Mouse (Mus musculus) G1E-ER4 (cell line): Measurements from ENCODE around the gene Scamp4. TPM values are rescaled to one million over a fixed set of nuclear protein-coding genes. Genes with fewer than 3 reads are reported as not detected.

Source experiments
- GATA1 ChIP-seq: IDR thresholded peaks from one replicate; pipeline ENCODE4 v1.8.0; 2012; ENCODE audit warnings: low read length, inconsistent platforms
- polyA plus RNA-seq: library from polyadenylated mRNA; stranded (reverse); fragments of >175 nt; gene quantifications from 2 replicates; pipeline ENCODE4 v1.2.3, GENCODE M21; 2012

The Scamp4 gene
- polyA plus RNA-seq, 1 experiment: 68.3 TPM

DNA sequence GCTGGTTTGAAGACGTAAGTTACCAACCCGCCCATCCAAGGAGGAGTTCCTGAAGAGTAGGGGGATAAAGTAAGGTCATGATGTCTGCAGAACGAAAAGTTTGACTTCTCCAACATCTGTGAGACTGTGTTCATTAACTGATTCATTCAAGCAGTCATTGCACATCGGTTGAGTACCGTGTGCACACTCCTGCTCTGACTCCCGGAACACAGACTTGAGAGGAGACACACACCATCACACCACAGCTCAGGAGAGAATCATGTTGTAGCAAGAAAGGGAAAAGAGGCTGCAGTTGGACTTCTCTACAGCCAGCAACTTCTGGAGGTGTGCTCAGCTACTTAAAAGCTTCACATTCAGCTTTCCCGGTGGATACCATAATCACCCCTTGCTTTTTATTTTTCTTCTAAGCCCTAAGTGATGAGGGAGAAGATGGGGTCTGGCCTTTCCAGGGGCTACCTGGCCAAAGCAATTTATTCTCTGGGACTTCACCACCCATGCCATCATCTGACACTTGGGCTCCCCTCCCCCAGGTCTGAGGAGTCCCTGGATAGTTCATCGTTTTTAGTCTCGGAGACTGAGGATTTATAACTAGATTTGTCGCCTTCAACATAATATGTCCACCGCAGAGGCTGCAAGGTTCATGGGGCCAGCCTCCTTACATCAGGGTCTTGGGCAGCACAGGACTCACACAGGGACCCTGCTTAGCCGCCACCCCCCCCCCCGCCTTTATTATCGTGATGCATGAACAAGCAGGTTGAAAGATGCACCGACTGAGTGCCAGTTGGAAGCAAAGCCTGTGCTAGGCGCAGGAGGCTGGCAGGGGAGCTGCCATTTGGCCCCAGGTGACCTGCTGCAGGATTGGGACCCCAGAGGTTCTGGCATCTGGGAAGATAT is 18.4 kb downstream of the Scamp4 start:
- TF ChIP-seq GATA1: no peak

DNA sequence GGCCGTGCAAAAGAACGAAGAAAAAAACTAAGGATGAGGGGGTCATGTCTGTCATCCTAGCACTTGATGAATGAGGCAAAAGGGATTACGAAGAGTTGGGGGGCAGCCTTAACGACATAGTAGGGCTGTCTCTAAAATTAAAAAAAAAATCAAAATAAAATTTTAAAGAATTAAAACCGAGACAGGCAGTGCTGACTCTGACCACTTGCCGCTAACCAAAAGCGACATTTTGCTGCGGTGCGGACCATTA is 18.9 kb downstream of the Scamp4 start:
- no peak for TF ChIP-seq GATA1

DNA sequence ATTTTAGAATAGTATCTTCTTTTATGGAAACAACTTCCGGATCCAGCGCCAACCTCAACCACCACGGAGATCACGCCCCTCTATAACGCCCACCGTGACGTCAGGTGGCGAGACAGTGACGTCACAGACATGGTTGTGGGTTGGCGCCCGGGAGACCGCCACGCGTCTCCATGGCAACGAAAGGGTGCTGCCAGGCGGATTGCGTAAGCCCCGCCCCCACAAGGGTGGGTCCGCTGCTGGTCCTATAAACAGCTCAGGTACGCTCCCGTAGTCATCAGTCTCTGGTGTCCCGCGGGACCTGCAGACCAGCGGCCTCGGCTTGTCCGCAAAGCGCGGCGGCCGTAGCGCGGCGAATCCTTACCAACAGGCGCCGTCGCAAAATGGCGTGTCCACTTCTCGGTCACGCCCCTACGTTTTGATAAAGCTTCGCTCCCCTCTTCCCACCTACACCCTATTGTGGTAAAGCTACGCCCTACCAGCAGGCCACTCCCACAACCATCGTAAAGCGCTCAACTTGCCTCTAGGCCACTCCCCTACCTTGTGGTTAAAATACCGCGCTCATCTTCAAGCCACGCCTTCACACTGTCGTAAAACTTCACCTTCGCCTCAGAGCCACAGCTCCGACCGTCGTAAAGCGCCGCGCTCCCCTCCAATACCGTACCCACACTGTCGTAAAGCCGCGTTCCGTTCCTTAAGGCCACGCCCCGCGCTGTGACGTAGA is 19.4 kb downstream of the Scamp4 start:
- TF ChIP-seq GATA1: no peak

DNA sequence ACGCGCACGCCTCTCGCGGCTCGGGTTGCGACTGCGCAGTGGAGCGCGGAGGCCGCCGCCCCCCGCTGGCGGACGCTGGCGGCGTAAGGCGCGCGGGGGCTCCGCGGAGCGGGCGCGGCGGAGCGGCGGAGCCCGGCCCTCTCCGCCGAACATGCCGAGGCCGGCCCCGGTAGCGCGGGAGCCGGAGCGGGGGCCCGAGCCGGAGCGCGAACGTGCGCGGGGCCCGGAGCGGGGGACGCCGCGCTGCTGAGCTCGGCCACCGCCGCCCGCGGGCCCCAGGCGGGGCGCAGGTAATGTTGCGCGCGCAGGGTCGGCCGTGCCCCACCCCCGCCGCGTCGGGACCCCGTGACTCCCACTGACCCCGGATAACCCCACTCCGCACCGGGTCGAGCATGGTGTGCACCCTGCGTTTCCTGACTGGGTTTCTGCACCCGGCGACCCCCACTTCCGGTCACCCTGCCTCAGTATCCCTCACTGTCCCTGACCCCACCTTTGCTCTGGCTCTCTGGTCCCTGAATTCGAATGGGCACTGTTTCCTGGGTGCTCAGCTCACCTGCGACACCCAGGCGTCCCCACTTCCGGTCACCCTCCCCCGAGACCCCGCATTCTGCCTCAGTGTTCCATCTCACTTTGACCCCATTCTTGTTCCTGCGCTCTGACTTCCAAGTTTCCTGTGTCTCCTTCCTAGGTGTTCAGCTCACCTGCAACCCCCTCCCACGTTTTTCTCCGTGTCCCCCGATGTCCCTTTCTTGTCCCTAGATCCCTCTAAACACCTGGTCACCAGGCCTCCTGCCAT is 20.2 kb downstream of the Scamp4 start, which contains the start of gene Csnk1g2:
Gene Csnk1g2, plus strand, starts transcription at position 178 of the 796 bp plus-strand sequence.
- no peak for TF ChIP-seq GATA1

DNA sequence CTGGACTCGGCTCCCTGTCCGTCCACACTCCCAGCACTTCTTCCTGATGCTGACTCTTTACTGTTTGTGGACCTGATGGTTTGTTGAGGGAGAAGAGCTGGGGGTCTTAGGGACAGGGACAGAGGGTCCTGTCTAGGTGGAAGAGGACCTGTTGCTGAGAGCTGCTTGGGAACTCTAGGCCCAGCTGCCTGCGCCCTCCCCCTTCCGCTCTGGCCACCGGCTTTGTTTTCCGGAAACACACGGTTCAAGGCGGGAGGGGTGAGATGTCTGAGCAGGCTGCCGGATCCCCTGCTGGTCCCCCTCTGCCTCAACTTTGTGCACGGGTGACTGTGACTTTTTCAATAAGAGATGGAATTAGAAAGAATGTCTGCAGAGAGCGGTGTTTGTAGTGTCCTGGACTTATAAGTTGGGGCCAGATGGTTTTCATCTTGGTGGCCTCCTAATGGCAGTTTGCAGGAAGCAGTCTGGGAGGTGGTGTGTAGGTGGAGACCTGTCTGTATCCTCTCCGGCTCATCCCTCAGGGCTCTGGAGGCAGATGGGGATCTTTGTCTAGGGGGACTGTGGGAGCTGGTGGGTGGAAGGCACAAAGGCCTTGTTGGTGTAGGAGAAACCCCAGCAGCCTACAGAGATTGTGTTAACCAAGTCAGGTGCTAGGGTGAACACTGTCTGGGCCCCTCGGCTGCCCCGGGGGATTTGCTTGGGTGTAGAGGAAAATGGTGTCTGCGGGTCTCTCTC is 21.0 kb downstream of the Scamp4 start:
- no peak for TF ChIP-seq GATA1

DNA sequence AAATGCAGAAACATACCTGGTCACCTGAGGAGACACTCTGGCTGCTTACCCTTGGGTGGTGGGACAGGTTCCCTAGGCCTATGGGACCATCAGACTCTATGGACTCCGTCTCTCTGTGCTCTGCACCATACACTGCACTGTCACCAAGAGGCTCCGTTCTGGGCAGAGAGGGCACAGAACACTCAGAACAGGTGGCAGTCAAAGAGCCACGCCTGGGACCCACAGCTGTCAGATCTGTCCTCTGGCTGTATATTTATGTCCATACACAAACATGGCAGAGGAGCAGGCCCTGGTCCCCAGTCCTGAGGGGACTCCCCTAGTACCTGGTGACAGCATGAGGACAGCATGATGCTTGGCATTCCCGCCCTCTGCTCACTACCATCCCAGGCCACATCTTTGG is 23.1 kb downstream of the Scamp4 start:
- no peak for TF ChIP-seq GATA1

DNA sequence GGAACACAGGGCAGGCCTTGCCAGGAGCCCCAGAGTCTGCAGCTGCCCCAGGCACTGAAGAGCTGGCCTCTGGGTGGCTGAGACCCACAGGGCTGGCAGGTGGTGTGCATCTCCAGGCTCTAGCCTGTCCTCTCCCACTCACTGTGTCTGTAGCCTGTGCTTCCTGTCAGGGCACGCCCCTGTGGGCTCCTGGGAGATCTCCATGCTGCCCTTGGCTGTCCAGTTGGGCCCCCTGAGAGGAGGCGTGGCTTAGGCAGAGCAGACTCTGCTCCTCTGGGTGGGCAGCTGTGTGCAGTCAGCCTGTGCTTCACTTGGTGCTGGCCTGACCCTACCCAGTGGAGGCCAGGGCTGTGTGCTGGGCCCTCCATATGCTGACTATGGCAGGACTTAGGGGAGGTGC is 25.0 kb downstream of the Scamp4 start:
- TF ChIP-seq GATA1: no peak

DNA sequence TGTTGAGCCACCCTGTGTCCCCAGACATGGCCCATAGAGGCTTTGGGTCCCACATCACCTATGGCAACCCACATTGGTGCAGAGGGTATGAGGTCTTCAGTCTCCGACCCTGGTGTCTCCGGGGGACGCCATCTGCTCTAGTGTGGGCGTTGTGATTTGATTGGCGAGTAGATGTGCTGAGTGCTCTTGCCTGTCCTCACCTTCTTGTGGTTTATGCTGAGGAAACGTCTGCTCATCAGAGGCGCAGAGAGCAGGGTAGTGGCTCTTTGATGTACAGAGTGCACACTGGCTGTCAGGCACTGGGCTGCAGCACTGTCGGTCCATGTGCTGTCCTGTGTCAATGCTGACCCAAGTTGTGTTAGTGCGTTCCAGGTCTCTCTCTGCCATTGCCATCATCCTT is 26.3 kb downstream of the Scamp4 start:
- TF ChIP-seq GATA1: no peak

DNA sequence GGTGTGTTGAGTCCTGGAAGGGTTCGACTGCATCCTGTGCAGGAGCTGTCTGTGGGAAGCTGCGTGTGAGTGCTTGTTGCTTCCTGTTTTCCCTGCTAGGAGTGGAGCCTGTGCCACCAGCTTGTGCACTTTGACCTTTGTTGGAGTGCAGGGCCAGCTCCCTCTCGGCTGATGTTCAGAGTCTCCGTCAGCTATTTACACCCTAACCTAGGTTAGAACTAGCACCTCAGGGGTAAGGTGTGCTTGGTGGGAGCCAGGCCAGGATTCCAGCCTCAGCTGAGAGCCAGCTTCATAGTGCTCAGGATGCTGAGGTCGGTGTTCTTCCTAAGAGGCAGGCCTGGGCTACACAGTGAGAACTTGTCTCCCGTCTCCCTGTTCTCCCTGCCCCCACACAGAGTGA is 32.7 kb downstream of the Scamp4 start:
- TF ChIP-seq GATA1: no peak

DNA sequence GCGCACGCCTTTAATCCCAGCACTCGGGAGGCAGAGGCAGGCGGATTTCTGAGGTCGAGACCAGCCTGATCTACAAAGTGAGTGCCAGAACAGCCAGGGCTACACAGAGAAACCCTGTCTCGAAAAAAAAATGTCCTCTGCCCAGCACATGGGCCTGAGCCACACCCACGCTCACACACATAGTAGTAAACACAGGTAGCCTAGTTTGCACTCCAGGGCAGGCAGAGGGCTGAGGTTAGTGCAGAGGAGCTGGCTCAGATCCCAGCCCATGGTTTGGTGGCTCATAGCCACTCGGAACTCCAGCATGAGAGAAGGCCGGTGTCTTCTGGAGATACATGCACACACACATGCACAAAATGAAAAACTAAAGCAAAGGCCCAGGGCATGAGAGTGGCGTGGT is 44.3 kb downstream of the Scamp4 start:
- TF ChIP-seq GATA1: no peak

DNA sequence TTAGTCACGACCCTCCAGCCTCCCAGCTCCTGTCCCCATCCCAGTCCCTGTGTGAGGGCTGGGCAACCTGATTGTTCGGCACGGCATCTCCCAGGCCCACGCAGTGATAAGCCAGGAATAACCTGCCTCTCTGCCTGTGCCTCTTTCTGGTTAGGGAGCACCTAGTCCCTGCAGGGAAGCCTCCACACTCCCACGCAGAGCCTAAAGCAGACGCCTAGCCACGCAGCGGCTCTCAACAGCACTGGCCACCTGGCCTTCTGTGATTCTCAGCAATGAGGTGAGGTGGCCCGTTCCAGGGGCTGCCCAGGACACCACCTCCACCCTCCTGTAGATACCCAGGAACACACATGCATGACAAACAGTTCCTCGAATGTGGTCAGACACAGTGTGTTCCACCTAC is 47.7 kb downstream of the Scamp4 start:
- no peak for TF ChIP-seq GATA1

DNA sequence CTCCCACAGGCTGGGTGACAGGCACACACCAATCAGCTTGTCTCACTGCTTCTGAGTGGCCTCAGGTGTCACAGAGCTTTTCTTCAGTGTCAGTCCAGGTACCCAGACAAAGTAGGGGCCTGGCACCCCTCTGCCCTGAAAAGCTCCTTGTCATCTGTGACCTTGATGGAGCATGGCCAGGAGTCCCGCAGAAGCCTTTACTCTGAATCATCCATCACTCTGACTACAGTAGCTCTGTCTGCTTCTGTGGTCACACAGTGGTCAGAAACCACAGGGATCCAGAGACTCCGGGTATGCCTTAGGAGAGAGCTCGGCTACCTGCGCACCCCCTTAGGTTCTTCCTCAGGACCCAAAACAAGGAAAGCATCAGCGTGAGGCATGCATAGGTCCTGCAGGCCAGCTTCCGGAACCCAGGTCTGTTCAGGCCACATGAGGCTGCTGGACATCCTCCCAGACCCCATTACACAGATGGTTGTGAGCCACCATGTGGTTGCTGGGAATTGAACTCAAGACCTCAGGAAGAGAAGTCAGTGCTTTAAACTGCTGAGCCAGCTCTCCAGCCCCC is 50.6 kb downstream of the Scamp4 start:
- no peak for TF ChIP-seq GATA1

DNA sequence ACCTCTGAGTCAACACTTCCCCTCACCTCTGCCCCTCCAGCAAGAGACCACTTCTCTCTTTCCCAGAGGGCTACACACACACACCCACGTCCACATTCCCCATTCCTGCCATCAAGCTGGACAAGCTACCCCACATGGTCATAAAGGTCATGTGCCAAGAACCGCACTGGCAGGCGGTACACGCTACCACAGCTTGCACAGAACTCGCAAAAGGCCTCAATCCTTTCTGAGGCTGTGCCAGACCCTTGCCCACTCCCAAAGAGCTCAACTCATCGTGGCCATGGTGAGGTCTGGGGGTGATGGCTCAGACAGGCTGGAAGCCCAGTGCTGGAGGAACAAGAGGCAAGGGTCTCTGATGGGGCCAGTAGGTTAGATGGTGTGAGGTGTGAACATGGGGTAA is 52.2 kb downstream of the Scamp4 start:
- no peak for TF ChIP-seq GATA1

DNA sequence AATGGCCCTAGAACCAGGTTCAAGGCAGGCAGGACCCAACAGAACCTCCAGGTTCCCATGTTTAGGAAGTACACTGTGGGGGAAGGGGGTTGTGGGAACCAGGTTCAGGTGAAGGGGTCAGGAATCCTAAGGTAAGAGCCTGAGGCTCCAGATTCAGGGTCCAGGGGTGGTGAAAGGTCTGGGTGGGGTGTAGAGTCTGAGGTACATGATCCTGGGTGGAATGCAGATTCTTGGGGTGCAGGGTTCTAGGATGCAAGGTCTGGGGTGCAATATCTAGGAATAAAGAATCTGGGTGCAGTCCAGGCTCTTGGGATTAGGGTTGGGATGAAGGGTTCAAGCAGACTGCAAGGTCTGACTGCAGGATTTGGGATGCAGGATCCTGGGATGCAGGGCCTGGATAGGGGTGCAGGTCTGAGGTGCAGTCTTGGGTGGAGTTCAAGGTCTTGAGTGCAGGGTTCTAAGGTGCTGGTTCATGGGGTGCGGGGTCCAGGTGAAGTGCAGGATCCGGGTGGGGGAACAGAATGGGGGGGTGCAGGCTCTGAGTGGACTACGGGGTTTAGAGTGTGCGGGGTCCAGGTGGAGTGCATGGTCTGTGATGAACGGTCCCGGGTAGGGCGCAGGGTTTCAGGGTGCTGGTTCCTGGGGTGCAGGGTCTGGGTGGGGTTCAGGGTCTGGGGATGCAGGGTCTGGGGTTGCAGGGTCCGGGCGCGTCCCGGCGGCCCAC is 52.9 kb downstream of the Scamp4 start:
- TF ChIP-seq GATA1: no peak
